Mouse (Mus musculus): ENCODE results near the gene Zyg11b. TPM values are rescaled to one million over a fixed set of nuclear protein-coding genes. Genes with fewer than 3 reads are reported as not detected.

Zyg11b gene
- total RNA-seq (2022), result 10 to 100 TPM; 38.1 to 41.9 (median 40.5) TPM

- peak; percentile 80 for DNase-seq (ENCODE audit: low spot score)
These were observed at the start of gene Zyg11b for GRCm38 (mm10) chr4:108300670-108301373. TSS of gene Zyg11b (minus strand) at chr4:108301096.

- DNase-seq (ENCODE audit: low spot score), result no peak
These were observed 49.1 kb upstream of the Zyg11b start for GRCm38 (mm10) chr4:108349836-108350547.

GRCm38 (mm10) chr4:108349064-108349463 is 48.2 kb upstream of the Zyg11b start:
- DNase-seq (ENCODE audit: low spot score), result no peak

- DNase-seq (ENCODE audit: low spot score), result no peak
These were observed 47.5 kb upstream of the Zyg11b start for GRCm38 (mm10) chr4:108348256-108348875.

- no peak for DNase-seq (ENCODE audit: low spot score)
These were observed 46.2 kb upstream of the Zyg11b start for GRCm38 (mm10) chr4:108347111-108347510.

GRCm38 (mm10) chr4:108345826-108346225 is 44.9 kb upstream of the Zyg11b start:
- no peak for DNase-seq (ENCODE audit: low spot score)

GRCm38 (mm10) chr4:108344631-108345083 is 43.8 kb upstream of the Zyg11b start:
- no peak for DNase-seq (ENCODE audit: low spot score)

GRCm38 (mm10) chr4:108339277-108339690 is 38.4 kb upstream of the Zyg11b start:
- peak; percentile 59 for DNase-seq (ENCODE audit: low spot score)

- no peak for DNase-seq (ENCODE audit: low spot score)
These were observed 37.9 kb upstream of the Zyg11b start for GRCm38 (mm10) chr4:108338811-108339210.

- DNase-seq (ENCODE audit: low spot score), result no peak
These were observed 37.4 kb upstream of the Zyg11b start for GRCm38 (mm10) chr4:108338321-108338733.

- DNase-seq (ENCODE audit: low spot score), result no peak
These were observed 36.9 kb upstream of the Zyg11b start for GRCm38 (mm10) chr4:108337817-108338216.

- no peak for DNase-seq (ENCODE audit: low spot score)
These were observed 35.9 kb upstream of the Zyg11b start for GRCm38 (mm10) chr4:108336765-108337164.

- no peak for DNase-seq (ENCODE audit: low spot score)
These were observed 34.5 kb upstream of the Zyg11b start for GRCm38 (mm10) chr4:108335413-108335812.

- DNase-seq (ENCODE audit: low spot score), result no peak
These were observed 31.1 kb upstream of the Zyg11b start for GRCm38 (mm10) chr4:108332041-108332440.

- DNase-seq (ENCODE audit: low spot score), result no peak
These were observed 28.9 kb upstream of the Zyg11b start for GRCm38 (mm10) chr4:108329840-108330239.

- DNase-seq (ENCODE audit: low spot score), result peak; percentile 96
These were observed 27.0 kb upstream of the Zyg11b start, which contains the start of gene Coa7 for GRCm38 (mm10) chr4:108327730-108328484. TSS of gene Coa7 (plus strand) at chr4:108328140.

- peak; percentile 65 for DNase-seq (ENCODE audit: low spot score)
These were observed 26.2 kb upstream of the Zyg11b start for GRCm38 (mm10) chr4:108327071-108327579.

- no peak for DNase-seq (ENCODE audit: low spot score)
These were observed 22.7 kb upstream of the Zyg11b start for GRCm38 (mm10) chr4:108323588-108323987.

GRCm38 (mm10) chr4:108320627-108321380 is 19.9 kb upstream of the Zyg11b start:
- DNase-seq (ENCODE audit: low spot score), result no peak

- DNase-seq (ENCODE audit: low spot score), result no peak
These were observed 18.9 kb upstream of the Zyg11b start for GRCm38 (mm10) chr4:108319747-108320146.
